Mouse (Mus musculus): ENCODE measurements around the gene Ppip5k1. TPM values are rescaled to one million over a fixed set of nuclear protein-coding genes. Genes with fewer than 3 reads are reported as not detected.

The Ppip5k1 gene
- polyA plus RNA-seq, 1 experiment from 2014 or later, result 21.2 TPM

DNA sequence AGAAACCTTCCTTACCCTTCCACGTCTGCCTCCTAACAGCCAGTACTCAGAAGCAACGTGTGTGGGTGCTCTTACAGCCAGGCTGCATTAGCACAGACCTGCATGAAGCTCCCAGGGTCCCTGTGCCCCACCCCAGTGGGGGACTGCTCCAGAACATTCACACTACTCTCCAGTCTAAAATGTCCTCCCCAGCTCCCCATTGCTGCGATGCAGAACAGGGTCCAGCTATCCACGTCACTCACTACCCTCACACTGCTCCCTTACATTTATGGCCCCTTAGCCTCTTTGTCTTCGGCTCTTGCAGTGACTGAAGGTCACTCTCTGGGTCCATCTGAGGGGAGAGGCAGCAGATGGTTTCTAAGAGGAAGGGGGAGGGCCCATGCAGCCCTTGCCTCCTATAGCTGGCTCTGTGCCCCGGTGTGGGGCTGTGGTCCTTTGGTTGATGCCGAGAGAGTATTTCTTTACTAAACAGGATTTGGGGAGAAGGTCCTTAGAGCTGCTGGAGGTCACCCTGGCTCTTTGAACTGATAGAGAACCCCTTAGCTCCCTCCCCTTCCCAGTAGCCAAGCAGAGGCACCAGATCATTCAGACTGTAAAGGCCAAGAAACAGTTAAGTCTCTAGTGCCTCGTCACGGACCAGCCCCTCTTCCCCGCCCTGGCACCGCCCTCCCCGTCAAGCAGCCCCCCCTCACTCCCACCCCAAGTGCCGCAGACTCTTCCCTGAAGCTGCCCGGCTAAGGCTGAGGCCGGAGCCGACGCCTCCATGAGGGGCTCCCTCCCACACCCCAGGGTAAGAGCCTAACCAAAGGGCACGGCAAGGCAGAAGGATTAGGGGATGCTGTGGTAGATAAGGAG lies 60.2 kb downstream of the Ppip5k1 start:
- H3K27me3 ChIP-seq (ENCODE audit: control insufficient read depth, insufficient read depth, low read length), result peaks cover 8% of the 10 kb centered on the region
- no peaks in the 10 kb centered on the region for H3K9me3 ChIP-seq (replicated peaks; ENCODE audit: control insufficient read depth, low read length)
- WGBS, result 2% methylated on average over 18 of the region's 18 CpGs
- H3K9ac ChIP-seq (ENCODE audit: low read length), result peak overlapping the region; percentile 59
- H3K36me3 ChIP-seq (ENCODE audit: control insufficient read depth, insufficient read depth, low read length), result no peaks in the 10 kb centered on the region; the same call in 1 of the 2 replicates
- peak; percentile 84 for ATAC-seq (ENCODE audit: insufficient read depth, low FRiP score)
- H3K27ac ChIP-seq (ENCODE audit: low read length), result peak overlapping the region; percentile 61
- H3K4me2 ChIP-seq (ENCODE audit: low read depth, low read length), result peak overlapping the region; percentile 52
- peak overlapping the region; percentile 50 for H3K4me3 ChIP-seq (replicated peaks; ENCODE audit: low read length)
- peaks cover 32% of the 10 kb centered on the region for H3K4me1 ChIP-seq (ENCODE audit: control insufficient read depth, insufficient read depth, low read length)

GRCm38 (mm10) chr2:121294182-121294581 lies 61.0 kb downstream of the Ppip5k1 start:
- H3K9me3 ChIP-seq (replicated peaks; ENCODE audit: control insufficient read depth, low read length), result no peaks in the 10 kb centered on the region
- H3K4me1 ChIP-seq (ENCODE audit: control insufficient read depth, insufficient read depth, low read length), result peaks cover 38% of the 10 kb centered on the region
- peak; percentile 9; the same call in 1 of the 2 replicates for ATAC-seq (ENCODE audit: insufficient read depth, low FRiP score)
- H3K4me3 ChIP-seq (replicated peaks; ENCODE audit: low read length), result peak overlapping the region; percentile 50
- peak overlapping the region; percentile 59 for H3K9ac ChIP-seq (ENCODE audit: low read length)
- peak overlapping the region; percentile 52 for H3K4me2 ChIP-seq (ENCODE audit: low read depth, low read length)
- peak overlapping the region; percentile 42 for H3K27ac ChIP-seq (ENCODE audit: low read length)
- no peaks in the 10 kb centered on the region for H3K36me3 ChIP-seq (ENCODE audit: control insufficient read depth, insufficient read depth, low read length)
- peaks cover 14% of the 10 kb centered on the region for H3K27me3 ChIP-seq (ENCODE audit: control insufficient read depth, insufficient read depth, low read length)
- WGBS, result 26% methylated on average over 4 of the region's 4 CpGs

DNA sequence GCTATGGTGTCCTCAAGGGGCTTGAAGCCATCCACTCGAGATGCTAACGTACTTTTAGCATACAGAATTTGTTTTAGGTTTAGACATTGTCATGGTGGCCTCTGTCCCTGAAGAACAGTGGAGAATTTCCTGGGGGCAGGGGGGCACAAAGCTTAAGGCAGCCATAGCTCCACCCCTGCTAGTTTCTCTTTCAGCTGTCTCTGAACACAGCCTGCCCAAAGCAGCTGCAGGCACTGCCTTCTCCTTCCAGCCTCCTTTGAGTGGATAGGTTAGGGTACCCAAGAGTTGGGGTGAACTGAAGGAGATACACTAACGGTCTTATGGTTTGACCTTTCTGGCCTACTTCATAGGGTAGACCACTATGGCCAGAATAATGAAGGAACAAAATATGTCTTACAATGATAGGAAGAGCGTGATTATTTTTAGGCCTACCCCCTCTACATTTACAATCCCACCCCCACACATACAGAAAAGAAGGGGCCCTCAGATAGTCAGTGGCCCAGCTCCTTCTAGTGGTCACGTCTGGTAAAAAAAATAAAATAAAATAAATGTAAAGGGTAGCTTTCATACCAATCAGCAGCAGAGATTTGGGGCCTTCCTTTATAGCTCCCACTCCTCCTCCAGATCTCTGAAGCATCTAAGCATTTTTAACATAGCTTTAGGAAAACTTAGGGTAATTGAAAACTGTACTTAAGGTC lies 62.7 kb downstream of the Ppip5k1 start:
- Histone ChIP-seq H3K27ac (ENCODE audit: low read length) (no peak overlapping the region), H3K4me1 (ENCODE audit: control insufficient read depth, insufficient read depth, low read length) (peaks cover 35% of the 10 kb centered on the region), H3K4me3 (replicated peaks; ENCODE audit: low read length) (no peak overlapping the region), H3K27me3 (ENCODE audit: control insufficient read depth, insufficient read depth, low read length) (peaks cover 18% of the 10 kb centered on the region), H3K36me3 (ENCODE audit: control insufficient read depth, insufficient read depth, low read length) (no peaks in the 10 kb centered on the region), H3K4me2 (ENCODE audit: low read depth, low read length) (no peak overlapping the region), H3K9me3 (replicated peaks; ENCODE audit: control insufficient read depth, low read length) (no peaks in the 10 kb centered on the region), H3K9ac (ENCODE audit: low read length) (no peak overlapping the region)
- ATAC-seq (ENCODE audit: insufficient read depth, low FRiP score), result no peak
- 64% methylated on average over 5 of the region's 5 CpGs for WGBS

GRCm38 (mm10) chr2:121289730-121290540 lies 65.3 kb downstream of the Ppip5k1 start:
- H3K9ac ChIP-seq (ENCODE audit: low read length), result peak overlapping the region; percentile 62
- peaks cover 20% of the 10 kb centered on the region for H3K4me1 ChIP-seq (ENCODE audit: control insufficient read depth, insufficient read depth, low read length)
- no peaks in the 10 kb centered on the region for H3K9me3 ChIP-seq (replicated peaks; ENCODE audit: control insufficient read depth, low read length)
- no peak; the same call in 1 of the 2 replicates for ATAC-seq (ENCODE audit: insufficient read depth, low FRiP score)
- H3K4me3 ChIP-seq (replicated peaks; ENCODE audit: low read length), result peak overlapping the region; percentile 65
- peak overlapping the region; percentile 94 for H3K4me2 ChIP-seq (ENCODE audit: low read depth, low read length)
- peaks cover 18% of the 10 kb centered on the region for H3K27me3 ChIP-seq (ENCODE audit: control insufficient read depth, insufficient read depth, low read length)
- WGBS, result 4% methylated on average over 36 of the region's 36 CpGs
- H3K36me3 ChIP-seq (ENCODE audit: control insufficient read depth, insufficient read depth, low read length), result no peaks in the 10 kb centered on the region
- no peak overlapping the region for H3K27ac ChIP-seq (ENCODE audit: low read length)

DNA sequence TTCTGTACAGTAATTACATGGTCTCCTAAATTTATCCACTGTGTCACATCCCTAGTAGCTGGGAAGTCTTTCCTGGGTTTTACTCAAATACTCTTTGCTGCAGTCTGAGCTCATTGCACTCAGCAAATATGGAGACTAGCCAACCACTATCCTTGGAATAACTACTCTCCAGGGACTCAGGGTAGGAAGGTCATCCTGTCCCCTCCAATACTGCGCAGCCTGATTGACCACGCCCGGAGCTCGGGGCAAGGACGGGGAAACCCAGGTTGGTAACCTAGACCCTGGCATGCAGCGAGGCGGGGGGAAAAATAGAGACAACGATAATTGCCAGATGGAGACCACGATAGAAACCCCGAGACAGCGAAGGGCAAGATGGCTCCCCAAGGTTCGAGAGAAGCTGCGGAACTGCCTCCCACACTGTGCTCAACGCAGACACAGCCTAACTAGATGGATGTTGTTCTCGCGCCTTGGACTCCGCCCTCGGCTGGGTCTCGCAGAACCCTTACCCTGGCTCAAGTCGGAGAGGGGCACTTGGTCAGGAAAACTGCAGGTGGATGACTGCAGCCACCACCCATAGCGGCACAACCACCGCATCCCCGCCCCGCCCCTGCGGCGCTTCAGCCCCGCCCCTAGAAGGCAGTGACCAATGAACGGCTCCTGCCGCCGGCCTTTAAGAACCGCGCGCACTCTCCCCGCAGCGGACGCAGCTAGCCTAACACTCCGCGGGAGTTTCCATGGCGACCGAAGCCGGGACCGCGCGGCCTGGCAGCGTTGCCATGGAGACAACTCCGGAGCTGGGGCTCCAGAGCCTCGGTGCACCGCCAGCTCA lies 66.1 kb downstream of the Ppip5k1 start, which contains the start of gene Map1a:
Map1a (plus strand) TSS at position 700 of the 829 bp plus-strand sequence.
- Histone ChIP-seq H3K4me1 (ENCODE audit: control insufficient read depth, insufficient read depth, low read length) (peaks cover 13% of the 10 kb centered on the region), H3K27ac (ENCODE audit: low read length) (no peak within 1 kb of the TSS), H3K4me3 (replicated peaks; ENCODE audit: low read length) (peak within 1 kb of the TSS; percentile 65), H3K4me2 (ENCODE audit: low read depth, low read length) (peak within 1 kb of the TSS; percentile 94), H3K9ac (ENCODE audit: low read length) (peak within 1 kb of the TSS; percentile 62), H3K9me3 (replicated peaks; ENCODE audit: control insufficient read depth, low read length) (no peaks in the 10 kb centered on the region), H3K27me3 (ENCODE audit: control insufficient read depth, insufficient read depth, low read length) (peaks cover 18% of the 10 kb centered on the region), H3K36me3 (ENCODE audit: control insufficient read depth, insufficient read depth, low read length) (no peaks in the 10 kb centered on the region)
- WGBS, result 1% methylated on average over 48 of the region's 48 CpGs
- peak; percentile 96 for ATAC-seq (ENCODE audit: insufficient read depth, low FRiP score)

DNA sequence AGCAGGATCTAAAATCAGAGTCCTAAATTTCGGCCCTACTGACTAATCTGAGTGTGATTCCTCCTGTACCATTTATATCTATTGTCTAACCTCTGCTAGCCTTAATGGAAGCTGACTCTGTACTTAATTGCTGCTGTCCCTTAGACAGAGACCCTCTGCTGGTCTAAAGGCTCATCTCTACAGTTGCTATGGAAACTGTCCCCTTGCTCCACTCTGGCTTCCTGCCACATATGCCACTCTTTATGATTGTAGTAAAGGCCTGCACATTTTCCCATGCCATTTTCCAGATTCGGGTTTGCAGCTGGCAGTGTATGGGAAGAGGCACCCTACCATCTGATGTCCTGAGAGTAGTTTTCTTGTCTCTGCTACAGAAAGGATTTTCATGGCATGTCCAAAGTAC lies 67.3 kb downstream of the Ppip5k1 start:
- Histone ChIP-seq H3K9me3 (replicated peaks; ENCODE audit: control insufficient read depth, low read length) (no peaks in the 10 kb centered on the region), H3K9ac (ENCODE audit: low read length) (no peak overlapping the region), H3K4me3 (replicated peaks; ENCODE audit: low read length) (no peak overlapping the region), H3K4me1 (ENCODE audit: control insufficient read depth, insufficient read depth, low read length) (peaks cover 10% of the 10 kb centered on the region), H3K27ac (ENCODE audit: low read length) (no peak overlapping the region), H3K4me2 (ENCODE audit: low read depth, low read length) (no peak overlapping the region), H3K27me3 (ENCODE audit: control insufficient read depth, insufficient read depth, low read length) (peaks cover 18% of the 10 kb centered on the region), H3K36me3 (ENCODE audit: control insufficient read depth, insufficient read depth, low read length) (no peaks in the 10 kb centered on the region)
- WGBS, result 72% methylated on average over 2 of the region's 2 CpGs
- ATAC-seq (ENCODE audit: insufficient read depth, low FRiP score), result no peak

GRCm38 (mm10) chr2:121271928-121272516 lies 83.2 kb downstream of the Ppip5k1 start:
- Histone ChIP-seq H3K27ac (ENCODE audit: low read length) (no peak overlapping the region), H3K9ac (ENCODE audit: low read length) (peak overlapping the region; percentile 63; the same call in 1 of the 2 replicates), H3K4me3 (replicated peaks; ENCODE audit: low read length) (peak overlapping the region; percentile 96; the same call in 1 of the 2 replicates), H3K9me3 (replicated peaks; ENCODE audit: control insufficient read depth, low read length) (no peaks in the 10 kb centered on the region), H3K4me1 (ENCODE audit: control insufficient read depth, insufficient read depth, low read length) (peaks cover 7% of the 10 kb centered on the region; the same call in 1 of the 2 replicates), H3K36me3 (ENCODE audit: control insufficient read depth, insufficient read depth, low read length) (peaks cover 5% of the 10 kb centered on the region; the same call in 1 of the 2 replicates), H3K27me3 (ENCODE audit: control insufficient read depth, insufficient read depth, low read length) (no peaks in the 10 kb centered on the region), H3K4me2 (ENCODE audit: low read depth, low read length) (peak overlapping the region; percentile 71)
- WGBS, result 18% methylated on average over 4 of the region's 4 CpGs
- no peak for ATAC-seq (ENCODE audit: insufficient read depth, low FRiP score)
